Comparison of ENCODE assay signal across 8 mouse cellular contexts in genomic region chr5:105684861-105685600, GRCm38 (mm10). TPM values are rescaled to one million over a fixed set of nuclear protein-coding genes. Genes with fewer than 3 reads are reported as not detected.
A peak's percentile ranks its signal among the peaks of the same experiment; 100 is the strongest.
DNase-seq lines count a peak whose midpoint lies in the region; ATAC-seq and TF ChIP-seq lines count a peak whose summit lies in the region.

No protein-coding gene starts in this region.

- no peaks in the 10 kb centered on the region for H3K9me3 ChIP-seq in heart, embryonic 10.5 days
- H3K9me3 ChIP-seq in hindbrain, postnatal 0 days (ENCODE audit: low read length), result no peaks in the 10 kb centered on the region
- H3K9me3 ChIP-seq in midbrain, embryonic 11.5 days (ENCODE audit: control insufficient read depth, low read length), result no peaks in the 10 kb centered on the region

- ATAC-seq in hindbrain, postnatal 0 days, result peak; percentile 61
- peak; percentile 61; the same call in 1 of the 2 replicates for ATAC-seq in midbrain, embryonic 11.5 days (ENCODE audit: low FRiP score)

- no peak overlapping the region for H3K4me3 ChIP-seq in heart, embryonic 10.5 days
- no peak overlapping the region for H3K4me3 ChIP-seq in hindbrain, postnatal 0 days (ENCODE audit: low read length)
- no peak overlapping the region for H3K4me3 ChIP-seq in midbrain, embryonic 11.5 days (ENCODE audit: low read depth, low read length)

- H3K27me3 ChIP-seq in heart, embryonic 10.5 days (ENCODE audit: insufficient read depth, poor library complexity, severe bottlenecking), result peaks cover 19% of the 10 kb centered on the region; the same call in 1 of the 2 replicates
- no peaks in the 10 kb centered on the region for H3K27me3 ChIP-seq in hindbrain, postnatal 0 days (ENCODE audit: insufficient read depth, low read length)
- no peaks in the 10 kb centered on the region for H3K27me3 ChIP-seq in midbrain, embryonic 11.5 days (ENCODE audit: control insufficient read depth, insufficient read depth, low read length)

- peak; percentile 92 for DNase-seq in heart, adult 11 months
- no peak for DNase-seq in heart, embryonic 10.5 days (ENCODE audit: low spot score)
- DNase-seq in cerebellum, postnatal 14 days, result peak; percentile 91 to 93
- peak; percentile 82 for DNase-seq in gastrocnemius, adult 18-20 months (ENCODE audit: low spot score)
- DNase-seq in hindbrain, postnatal 0 days (ENCODE audit: low spot score), result peak; percentile 94
- DNase-seq in layer of hippocampus, postnatal 36 days, result peak; percentile 58 to 69
- peak; percentile 93 for DNase-seq in midbrain, embryonic 11.5 days (ENCODE audit: low spot score, missing footprints)
- DNase-seq in skeletal muscle tissue, adult 2 months (ENCODE audit: low read depth, low spot score), result peak; percentile 66

- H3K9ac ChIP-seq in hindbrain, postnatal 0 days (replicated peaks; ENCODE audit: low read length), result no peak overlapping the region
- no peak overlapping the region for H3K9ac ChIP-seq in midbrain, embryonic 11.5 days (ENCODE audit: low read length)

- H3K4me1 ChIP-seq in heart, embryonic 10.5 days, result peaks cover 17% of the 10 kb centered on the region
- H3K4me1 ChIP-seq in hindbrain, postnatal 0 days (ENCODE audit: insufficient read depth, low read length), result no peaks in the 10 kb centered on the region
- peaks cover 13% of the 10 kb centered on the region for H3K4me1 ChIP-seq in midbrain, embryonic 11.5 days (ENCODE audit: control insufficient read depth, insufficient read depth, low read length)

- 30% methylated on average over 14 of the region's 14 CpGs for WGBS in heart, embryonic 10.5 days
- 32% methylated on average over 14 of the region's 14 CpGs for WGBS in hindbrain, postnatal 0 days
- WGBS in midbrain, embryonic 11.5 days, result 32% methylated on average over 14 of the region's 14 CpGs

- no peak overlapping the region for H3K27ac ChIP-seq in heart, embryonic 10.5 days
- no peak overlapping the region for H3K27ac ChIP-seq in hindbrain, postnatal 0 days
- no peak overlapping the region for H3K27ac ChIP-seq in midbrain, embryonic 11.5 days (ENCODE audit: low read depth, low read length)

- no peaks in the 10 kb centered on the region for H3K36me3 ChIP-seq in heart, embryonic 10.5 days
- H3K36me3 ChIP-seq in hindbrain, postnatal 0 days (ENCODE audit: insufficient read depth, low read length), result no peaks in the 10 kb centered on the region
- H3K36me3 ChIP-seq in midbrain, embryonic 11.5 days (ENCODE audit: control insufficient read depth, insufficient read depth, low read length), result no peaks in the 10 kb centered on the region

- peak; percentile 84 for TF ChIP-seq CTCF in hindbrain, postnatal 0 days (IDR thresholded peaks at IDR 0.05; ENCODE audit: low read depth)

- H3K4me2 ChIP-seq in hindbrain, postnatal 0 days (ENCODE audit: low read depth, low read length), result no peak overlapping the region
- H3K4me2 ChIP-seq in midbrain, embryonic 11.5 days, result no peak overlapping the region

RNA-seq across cellular contexts. Expression of gene Lrrc8d, which starts 14.7 kb away (rescaled TPM):
- polyA plus RNA-seq in heart, embryonic 10.5 days (2016; fragmentation: Nextera tagmentation; extraction: Ambion mirVana), result 7.6 and 10.8 TPM in 2 replicates
- 1 to 10 TPM; 3.3 to 5.0 TPM for total RNA-seq in gastrocnemius, adult 18-20 months (2021)
- total RNA-seq in hindbrain, postnatal 0 days (2014; rRNA removed), result 11.7 and 14.2 TPM in 2 replicates
- polyA plus RNA-seq in hindbrain, postnatal 0 days (2015; fragmentation: Nextera tagmentation; extraction: Ambion mirVana), result 27.6 and 27.7 TPM in 2 replicates
- total RNA-seq in layer of hippocampus, postnatal 36 days (2021), result 10 to 100 TPM; 47.7 to 48.8 TPM
- polyA plus RNA-seq in midbrain, embryonic 11.5 days (2014; fragmentation: Nextera tagmentation; extraction: Ambion mirVana), result 24.5 and 28.8 TPM in 2 replicates
